Mouse (Mus musculus) olfactory bulb, adult 2 months (tissue): ENCODE measurements at regions not wholly inside any gene's neighbourhood (a gene's known extent, or its start where the extent isn't known, plus 50 kb on each side); places are given as distances from the start of the nearest gene placed in this dataset.

Experiments
- CTCF ChIP-seq: fragments of 200-500 bp; IDR thresholded peaks from 2 replicates; pipeline ENCODE4 v1.5.1; 2012; ENCODE audit warnings: low read depth, mild to moderate bottlenecking, low read length, moderate library complexity; ENCODE audit not compliant: insufficient read depth
- POLR2A ChIP-seq: fragments of 200-500 bp; IDR thresholded peaks from 2 replicates; pipeline ENCODE4 v1.6.1; 2012; ENCODE audit warnings: mild to moderate bottlenecking, low read depth, low read length, moderate library complexity; ENCODE audit not compliant: insufficient read depth

GRCm38 (mm10) chr9:113427281-113427680, 280.8 kb downstream of the Pdcd6ip start:
- TF ChIP-seq CTCF (no peak), POLR2A (no peak)
